Mouse (Mus musculus): Measurements from ENCODE around the gene Pomgnt1. TPM values are rescaled to one million over a fixed set of nuclear protein-coding genes. Genes with fewer than 3 reads are reported as not detected.

Gene Pomgnt1
- polyA plus RNA-seq (2011; ENCODE audit: insufficient read length, low read depth, missing spikeins), result 49.5 and 54.4 TPM in 2 replicates

DNA sequence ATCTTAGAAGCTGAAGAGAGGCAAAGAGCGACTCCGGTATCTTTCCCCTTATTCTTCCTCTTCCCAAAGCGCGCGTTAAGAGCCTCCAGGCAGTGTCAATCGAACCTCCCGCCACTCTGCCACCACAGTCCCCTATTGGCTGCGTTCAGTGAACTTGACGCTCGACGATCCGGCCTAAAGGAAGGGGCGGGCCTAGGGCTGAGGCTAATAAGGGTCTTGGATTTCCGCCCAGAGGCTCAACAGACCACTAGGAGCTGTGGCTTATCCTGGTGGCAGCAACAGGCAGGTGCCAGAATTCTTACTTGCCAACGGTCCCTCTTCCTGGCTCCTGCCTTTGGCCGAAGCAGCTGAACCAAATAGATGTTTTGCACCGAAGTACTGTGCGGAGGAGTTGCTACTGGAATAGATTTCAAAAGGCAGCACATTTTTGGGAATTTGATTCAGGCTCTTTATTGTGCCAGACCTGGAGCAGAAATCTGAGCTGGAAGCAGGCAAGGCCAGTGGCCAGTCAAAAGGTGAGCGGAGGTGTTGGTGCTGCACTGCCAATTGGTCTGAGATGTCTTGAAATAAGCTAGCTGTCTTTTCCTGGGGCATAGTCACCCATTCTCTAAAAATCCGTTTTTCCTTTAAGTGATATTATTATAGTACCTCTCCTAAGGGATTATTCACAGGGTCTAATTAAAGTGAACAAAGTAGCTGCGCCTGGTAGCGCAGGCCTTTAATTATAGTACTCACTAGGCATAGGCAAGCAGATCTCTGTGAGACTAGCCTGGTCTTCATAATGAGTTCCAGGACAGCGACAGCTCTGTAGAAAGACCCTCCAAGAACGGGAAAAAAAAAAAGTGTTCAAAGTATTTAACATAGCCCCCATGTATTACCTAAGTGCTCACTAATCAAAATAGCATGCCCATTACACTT is at the start of gene Pomgnt1, which contains the start of gene Rad54l:
Gene Pomgnt1, plus strand, starts transcription at position 239 of the 918 bp plus-strand sequence.
Gene Rad54l, minus strand, starts transcription at position 89 of the 918 bp plus-strand sequence.
- no peak for TF ChIP-seq CTCF (IDR thresholded peaks at IDR 0.05; ENCODE audit: borderline replicate concordance, insufficient read depth, low read length)
- peak; percentile 68 for TF ChIP-seq POLR2A (IDR thresholded peaks at IDR 0.05; ENCODE audit: low read depth, low read length)

DNA sequence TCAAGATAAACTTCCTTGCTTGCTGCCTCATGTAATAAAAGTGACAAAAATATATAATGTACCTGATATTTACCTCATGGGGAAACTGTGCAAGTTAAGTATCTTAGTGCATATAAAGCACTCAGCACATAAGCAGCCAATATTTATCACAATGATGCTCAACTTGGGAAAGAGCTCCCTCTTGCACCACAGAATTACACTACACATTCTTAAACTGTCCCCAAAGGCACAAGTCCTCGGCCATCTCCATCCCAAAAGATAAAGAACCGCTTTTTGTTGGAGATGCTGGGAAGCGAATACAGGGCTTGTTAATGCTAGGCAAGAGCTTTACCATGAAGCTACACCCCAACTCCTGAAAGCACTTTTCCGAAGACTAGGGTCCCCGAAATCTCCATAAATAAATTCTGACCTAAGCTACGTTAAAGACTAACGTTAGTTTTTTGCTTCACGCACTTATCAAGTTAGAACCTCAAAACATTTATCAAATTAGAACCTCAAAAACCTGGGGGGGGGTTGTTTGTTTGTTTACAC is 49.4 kb upstream of the Pomgnt1 start:
- no peak for TF ChIP-seq CTCF (IDR thresholded peaks at IDR 0.05; ENCODE audit: borderline replicate concordance, insufficient read depth, low read length)
- TF ChIP-seq POLR2A (IDR thresholded peaks at IDR 0.05; ENCODE audit: low read depth, low read length), result no peak
- Histone ChIP-seq H3K4me3 (ENCODE audit: insufficient read depth, low read length) (peak overlapping the region; percentile 94), H3K27ac (ENCODE audit: insufficient read depth, low read length) (peak overlapping the region; percentile 18; the same call in 1 of the 2 replicates), H3K4me1 (ENCODE audit: control insufficient read depth, insufficient read depth, low read length) (peaks cover 2% of the 10 kb centered on the region)

More for the DNA sequence above, at the start of gene Pomgnt1, which contains the start of gene Rad54l:
- Histone ChIP-seq H3K4me3 (ENCODE audit: insufficient read depth, low read length) (peak within 1 kb of the TSS; percentile 84), H3K4me1 (ENCODE audit: control insufficient read depth, insufficient read depth, low read length) (no peaks in the 10 kb centered on the region), H3K27ac (ENCODE audit: insufficient read depth, low read length) (no peak within 1 kb of the TSS)

DNA sequence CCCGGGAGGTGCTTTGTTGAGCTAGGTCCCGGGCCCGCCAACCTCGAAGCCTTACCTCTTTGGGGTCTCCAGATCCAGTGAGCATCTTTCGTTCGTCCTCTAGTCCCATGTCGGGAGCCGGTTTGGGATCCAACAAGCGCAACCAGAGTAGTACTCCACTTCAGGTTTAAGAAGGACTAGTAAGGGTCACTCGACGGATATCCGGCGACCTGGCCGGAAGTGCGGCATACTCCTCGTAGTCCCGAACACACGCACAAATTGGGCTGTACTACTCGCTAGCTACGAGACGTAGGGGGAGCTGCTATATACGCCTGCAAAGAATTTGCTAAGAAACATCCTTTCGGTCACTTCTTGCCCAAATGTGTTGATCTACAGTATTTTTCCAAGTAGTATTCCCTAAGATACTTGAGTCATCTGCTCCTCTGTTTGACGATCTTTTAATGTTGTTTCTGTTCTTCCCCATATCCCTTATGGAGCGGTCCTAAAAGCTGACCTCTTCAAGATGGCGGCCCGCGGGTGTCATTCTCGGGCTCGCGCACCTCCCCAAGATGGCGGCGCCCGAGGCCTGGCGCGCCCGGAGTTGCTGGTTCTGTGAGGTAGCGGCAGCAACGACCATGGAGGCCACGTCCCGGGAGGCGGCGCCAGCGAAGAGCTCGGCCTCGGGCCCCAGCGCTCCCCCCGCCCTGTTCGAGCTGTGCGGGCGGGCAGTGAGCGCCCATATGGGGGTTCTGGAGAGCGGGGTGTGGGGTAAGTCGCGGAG is 48.6 kb upstream of the Pomgnt1 start, which contains the start of the genes Uqcrh and Lrrc41:
Gene Uqcrh, minus strand, starts transcription at position 211 of the 760 bp plus-strand sequence.
Gene Lrrc41, plus strand, starts transcription at position 409 of the 760 bp plus-strand sequence.
- peaks cover 2% of the 10 kb centered on the region for H3K4me1 ChIP-seq (ENCODE audit: control insufficient read depth, insufficient read depth, low read length)
- peak within 1 kb of the TSS; percentile 94 for H3K4me3 ChIP-seq (ENCODE audit: insufficient read depth, low read length)
- peak within 1 kb of the TSS; percentile 66 for H3K27ac ChIP-seq (ENCODE audit: insufficient read depth, low read length)
- no peak for TF ChIP-seq CTCF (IDR thresholded peaks at IDR 0.05; ENCODE audit: borderline replicate concordance, insufficient read depth, low read length)
- TF ChIP-seq POLR2A (IDR thresholded peaks at IDR 0.05; ENCODE audit: low read depth, low read length), result peak; percentile 92

- H3K4me3 ChIP-seq (ENCODE audit: insufficient read depth, low read length), result peak overlapping the region; percentile 80
- peaks cover 2% of the 10 kb centered on the region for H3K4me1 ChIP-seq (ENCODE audit: control insufficient read depth, insufficient read depth, low read length)
- H3K27ac ChIP-seq (ENCODE audit: insufficient read depth, low read length), result peak overlapping the region; percentile 66
- TF ChIP-seq POLR2A (IDR thresholded peaks at IDR 0.05; ENCODE audit: low read depth, low read length), result no peak
- no peak for TF ChIP-seq CTCF (IDR thresholded peaks at IDR 0.05; ENCODE audit: borderline replicate concordance, insufficient read depth, low read length)
Observed at GRCm38 (mm10) chr4:116075631-116076368, 47.8 kb upstream of the Pomgnt1 start.

GRCm38 (mm10) chr4:116076369-116077231 is 47.0 kb upstream of the Pomgnt1 start:
- peak overlapping the region; percentile 80 for H3K4me3 ChIP-seq (ENCODE audit: insufficient read depth, low read length)
- TF ChIP-seq CTCF (IDR thresholded peaks at IDR 0.05; ENCODE audit: borderline replicate concordance, insufficient read depth, low read length) (no peak), POLR2A (IDR thresholded peaks at IDR 0.05; ENCODE audit: low read depth, low read length) (no peak)
- H3K27ac ChIP-seq (ENCODE audit: insufficient read depth, low read length), result peak overlapping the region; percentile 66
- H3K4me1 ChIP-seq (ENCODE audit: control insufficient read depth, insufficient read depth, low read length), result peaks cover 2% of the 10 kb centered on the region

DNA sequence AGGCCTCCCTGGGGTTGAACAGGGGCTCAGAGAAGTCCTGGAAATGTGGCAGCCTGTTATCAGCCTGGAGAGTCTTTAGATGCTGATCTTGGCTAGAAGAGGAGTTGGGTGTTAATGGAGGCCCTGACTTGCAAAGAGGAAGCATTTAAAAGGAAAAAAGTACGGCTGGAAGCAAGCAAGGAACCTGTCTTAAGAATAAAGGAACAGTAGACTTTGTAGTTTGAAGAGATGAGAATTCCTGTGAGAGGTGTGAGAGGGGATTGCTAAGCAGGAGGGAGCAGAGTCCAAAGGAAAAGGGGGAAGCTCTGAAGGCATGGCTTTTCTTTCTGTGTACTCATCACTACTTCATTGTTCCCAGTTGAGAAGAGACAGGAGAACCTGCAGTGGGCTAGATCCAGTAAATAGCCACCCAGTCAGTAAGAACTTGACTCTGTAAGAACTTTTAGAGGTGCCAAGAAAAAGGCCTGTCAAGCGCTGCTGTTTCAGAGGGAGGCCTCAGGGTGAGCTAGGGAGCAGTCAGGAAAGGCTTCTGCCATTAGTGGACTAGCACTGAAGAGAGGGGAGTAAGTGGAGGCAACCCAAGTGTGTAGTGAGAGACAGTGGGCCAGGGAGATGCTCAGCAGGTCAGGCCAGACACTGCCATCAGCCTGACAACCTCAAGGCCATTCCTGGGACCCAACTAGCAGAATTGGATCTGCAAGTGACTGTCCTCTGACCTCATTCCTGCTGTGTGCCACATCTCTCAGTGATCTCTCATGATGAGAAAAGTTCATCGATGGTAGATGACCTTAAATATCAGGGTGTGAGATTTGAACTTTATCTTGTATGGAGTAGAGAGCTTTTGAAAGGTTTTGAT is 46.2 kb upstream of the Pomgnt1 start:
- no peak for TF ChIP-seq CTCF (IDR thresholded peaks at IDR 0.05; ENCODE audit: borderline replicate concordance, insufficient read depth, low read length)
- no peak for TF ChIP-seq POLR2A (IDR thresholded peaks at IDR 0.05; ENCODE audit: low read depth, low read length)
- Histone ChIP-seq H3K4me3 (ENCODE audit: insufficient read depth, low read length) (peak overlapping the region; percentile 80), H3K27ac (ENCODE audit: insufficient read depth, low read length) (peak overlapping the region; percentile 66), H3K4me1 (ENCODE audit: control insufficient read depth, insufficient read depth, low read length) (peaks cover 2% of the 10 kb centered on the region)

DNA sequence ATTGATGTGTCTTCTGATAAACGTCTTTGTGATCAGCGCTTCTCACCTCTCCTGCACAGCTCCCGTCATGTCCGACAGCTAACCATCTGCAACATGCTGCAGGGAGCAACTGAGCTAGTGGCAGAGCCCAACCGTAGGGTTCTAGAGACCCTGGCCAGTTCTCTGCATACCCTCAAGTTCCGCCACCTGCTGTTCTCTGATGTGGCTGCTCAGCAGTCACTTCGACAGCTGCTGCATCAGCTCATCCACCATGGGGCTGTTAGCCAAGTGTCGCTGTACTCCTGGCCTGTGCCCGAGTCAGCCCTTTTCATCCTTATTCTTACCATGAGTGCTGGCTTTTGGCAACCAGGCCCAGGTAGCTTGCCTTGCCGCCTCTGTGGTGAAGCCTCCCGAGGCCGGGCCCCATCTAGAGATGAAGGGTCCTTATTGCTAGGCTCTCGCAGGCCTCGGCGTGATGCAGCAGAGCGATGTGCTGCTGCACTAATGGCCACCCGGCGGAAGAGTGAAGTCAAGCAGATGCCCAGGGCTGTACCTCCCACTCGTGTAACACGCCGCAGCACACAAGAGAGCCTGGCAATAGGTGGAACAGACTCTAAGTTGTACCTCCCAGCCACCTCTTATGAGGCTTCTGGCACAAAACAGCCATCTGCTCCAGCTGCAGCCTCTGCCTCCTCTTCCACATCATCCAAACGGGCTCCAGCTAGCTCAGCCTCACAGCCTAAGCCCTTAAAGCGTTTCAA is 35.0 kb upstream of the Pomgnt1 start:
- H3K27ac ChIP-seq (ENCODE audit: insufficient read depth, low read length), result no peak overlapping the region
- TF ChIP-seq POLR2A (IDR thresholded peaks at IDR 0.05; ENCODE audit: low read depth, low read length) (no peak), CTCF (IDR thresholded peaks at IDR 0.05; ENCODE audit: borderline replicate concordance, insufficient read depth, low read length) (no peak)
- H3K4me1 ChIP-seq (ENCODE audit: control insufficient read depth, insufficient read depth, low read length), result no peaks in the 10 kb centered on the region
- no peak overlapping the region for H3K4me3 ChIP-seq (ENCODE audit: insufficient read depth, low read length)

All from embryonic fibroblast, embryonic 13.5 days (primary cell).